23 mouse cellular contexts compared by ENCODE assay signal in the genomic region with DNA sequence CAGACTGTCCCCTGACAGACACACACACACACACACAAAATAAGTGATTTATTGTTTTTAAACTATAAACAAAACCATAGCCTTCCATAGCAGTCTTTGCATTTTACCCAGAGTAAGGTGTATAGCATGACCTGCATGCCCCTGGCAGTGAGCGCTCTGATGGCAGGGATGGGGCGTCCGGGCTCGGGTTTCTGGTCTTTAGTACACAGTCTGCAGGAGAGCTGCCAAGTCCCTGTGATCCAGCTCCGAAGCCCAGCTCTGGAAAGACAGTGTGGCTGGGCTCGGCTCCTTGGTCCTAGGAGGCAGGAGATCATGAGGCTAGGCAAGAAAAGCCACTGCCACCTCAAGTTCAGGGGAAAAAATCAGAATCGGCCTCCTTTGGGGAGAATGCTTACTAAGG. TPM values are rescaled to one million over a fixed set of nuclear protein-coding genes. Genes with fewer than 3 reads are reported as not detected.
"Had no signal": no experiment of that assay in that cellular context is flagged by ENCODE, and none has a peak within 500 bp of the region (broad histone marks: within the 10 kb centered on the region; RNA-seq: fewer than 3 reads in every experiment).

No protein-coding gene starts in this region.

- H3K4me3 ChIP-seq: limb, embryonic 10.5 days; limb, embryonic 13.5 days; liver, embryonic 15.5 days; midbrain, embryonic 13.5 days had no signal

- H3K27me3 ChIP-seq: liver, embryonic 15.5 days; midbrain, embryonic 13.5 days had no signal

- H3K9ac ChIP-seq: limb, embryonic 13.5 days; liver, embryonic 15.5 days; midbrain, embryonic 13.5 days had no signal

- H3K4me1 ChIP-seq: limb, embryonic 13.5 days had no signal

- DNase-seq: kidney, adult 18-20 months; kidney, adult 9 months; kidney, postnatal 14 days; kidney, postnatal 4 days; layer of hippocampus, adult 9-11 months; lung, adult 2 months; lung, postnatal 14 days; thymus, adult 2 months; thymus, postnatal 14 days; thymus, postnatal 4 days had no signal

- H3K9me3 ChIP-seq: limb, embryonic 10.5 days; limb, embryonic 13.5 days; liver, embryonic 15.5 days; midbrain, embryonic 13.5 days had no signal

- ATAC-seq: midbrain, embryonic 13.5 days had no signal

- H3K27ac ChIP-seq: limb, embryonic 10.5 days; limb, embryonic 13.5 days; macrophage; midbrain, embryonic 13.5 days; stomach, postnatal 0 days had no signal

- H3K4me2 ChIP-seq: limb, embryonic 13.5 days; liver, embryonic 15.5 days; midbrain, embryonic 13.5 days had no signal

RNA-seq across cellular contexts. Expression of a gene that starts 21.6 kb away (rescaled TPM):
- total RNA-seq: layer of hippocampus, adult 18-20 months; layer of hippocampus, postnatal 25 days; left cerebral cortex, adult 18-20 months; left cerebral cortex, postnatal 25 days; liver, adult 2 months; megakaryocyte, adult 5-6 weeks; midbrain, postnatal 0 days had no signal
- polyA plus RNA-seq: liver, adult 2 months; lung, adult 2 months; macrophage; midbrain, embryonic 13.5 days; midbrain, postnatal 0 days had no signal
